Mouse (Mus musculus) thymus, adult 2 months (tissue): ENCODE measurements around the gene Gpr27.

Experiments
- CTCF ChIP-seq: fragments of 200-500 bp; IDR thresholded peaks from 2 replicates; pipeline ENCODE4 v1.5.1; 2012; ENCODE audit warnings: mild to moderate bottlenecking, control low read depth, low read length, moderate library complexity, borderline replicate concordance; ENCODE audit not compliant: control insufficient read depth, poor library complexity, insufficient read depth; ENCODE audit errors: extremely low read depth
- POLR2A ChIP-seq: fragments of 200-500 bp; IDR thresholded peaks from 2 replicates; pipeline ENCODE4 v1.6.1; 2012; ENCODE audit warnings: mild to moderate bottlenecking, low read length, control low read depth, moderate library complexity; ENCODE audit not compliant: control insufficient read depth, poor library complexity, insufficient read depth; ENCODE audit errors: extremely low read depth

DNA sequence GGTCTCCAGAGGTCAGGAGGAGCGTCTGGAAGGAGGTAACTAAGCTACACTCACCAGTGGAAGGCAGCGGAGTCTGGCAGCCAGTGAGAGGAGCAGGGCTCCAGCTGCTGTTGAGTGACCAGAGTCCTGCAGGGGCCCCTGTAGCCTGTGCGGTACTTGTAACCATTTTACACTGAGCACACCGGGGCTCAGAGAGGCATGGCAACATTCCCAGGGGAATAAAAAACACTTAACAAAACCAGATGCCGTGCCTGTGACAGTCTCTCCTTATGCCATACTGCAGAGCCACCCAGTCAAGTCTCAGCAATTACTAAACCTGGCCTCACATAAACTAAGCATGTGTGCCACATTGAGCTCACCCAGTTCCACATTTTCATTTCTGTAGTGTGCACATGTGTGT is 38.1 kb upstream of the Gpr27 start:
- TF ChIP-seq CTCF (no peak), POLR2A (no peak)
